Comparison of ENCODE assay signal across 8 mouse cellular contexts in the genomic region with DNA sequence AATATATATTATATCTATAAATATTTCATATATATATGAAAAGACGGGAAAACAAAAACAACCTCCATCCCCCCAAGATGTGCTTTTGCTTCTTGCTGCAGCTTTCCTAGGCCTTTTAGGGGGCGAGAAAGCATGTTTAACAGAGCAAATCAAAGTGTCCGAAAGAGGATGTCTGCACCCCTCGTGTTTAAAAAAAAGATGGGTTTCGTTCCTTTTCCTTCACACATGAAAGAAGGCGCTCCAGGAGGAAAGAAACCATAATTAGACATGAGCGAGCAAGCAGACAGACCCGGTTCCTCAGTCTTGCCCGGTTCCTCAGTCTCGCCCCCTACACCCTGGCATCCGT. TPM values are rescaled to one million over a fixed set of nuclear protein-coding genes. Genes with fewer than 3 reads are reported as not detected.
DNase-seq lines count a peak whose midpoint lies in the region; ATAC-seq and TF ChIP-seq lines count a peak whose summit lies in the region.

No protein-coding gene starts in this region.

- 6% methylated on average over 9 of the region's 11 CpGs for WGBS in neural tube, embryonic 11.5 days
- WGBS in liver, embryonic 11.5 days: 6% methylated on average over 11 of the region's 11 CpGs
- 5% methylated on average over 10 of the region's 11 CpGs for WGBS in stomach, postnatal 0 days

- no peaks in the 10 kb centered on the region for H3K27me3 ChIP-seq in neural tube, embryonic 11.5 days (ENCODE audit: control insufficient read depth, insufficient read depth, low read length)
- H3K27me3 ChIP-seq in liver, embryonic 11.5 days (replicated peaks; ENCODE audit: control insufficient read depth, insufficient read depth, low read length): no peaks in the 10 kb centered on the region
- no peaks in the 10 kb centered on the region for H3K27me3 ChIP-seq in stomach, postnatal 0 days (ENCODE audit: control insufficient read depth, insufficient read depth, low read length)

- DNase-seq in cerebellum, postnatal 25 days: no peak
- DNase-seq in neural tube, embryonic 11.5 days (ENCODE audit: low spot score): no peak
- DNase-seq in neural tube, embryonic 10.5 days (ENCODE audit: extremely low spot score, low spot score): no peak
- no peak for DNase-seq in liver, embryonic 11.5 days (ENCODE audit: low spot score)
- DNase-seq in stomach, postnatal 0 days (ENCODE audit: low spot score): no peak
- no peak for DNase-seq in right cerebral cortex, postnatal 4 days
- no peak for DNase-seq in gastrocnemius, postnatal 10 days

- peak overlapping the region; percentile 96 for H3K4me3 ChIP-seq in neural tube, embryonic 11.5 days (ENCODE audit: low read depth, low read length)
- H3K4me3 ChIP-seq in liver, embryonic 11.5 days (ENCODE audit: low read depth, low read length): peak overlapping the region; percentile 80
- peak overlapping the region; percentile 89 for H3K4me3 ChIP-seq in stomach, postnatal 0 days (ENCODE audit: low read depth, low read length)

- no peak overlapping the region; the same call in 1 of the 2 replicates for H3K27ac ChIP-seq in neural tube, embryonic 11.5 days (ENCODE audit: low read depth, low read length)
- no peak overlapping the region for H3K27ac ChIP-seq in liver, embryonic 11.5 days (ENCODE audit: low read depth, low read length)
- 0 out of 2 replicates have a peak overlapping the region, but pooled peaks have one; percentile 20 for H3K27ac ChIP-seq in stomach, postnatal 0 days (replicated peaks)

- TF ChIP-seq CTCF in stomach, postnatal 0 days (IDR thresholded peaks at IDR 0.05; ENCODE audit: low read depth): no peak

- H3K9me3 ChIP-seq in neural tube, embryonic 11.5 days (ENCODE audit: control insufficient read depth, low read length): no peaks in the 10 kb centered on the region
- H3K9me3 ChIP-seq in liver, embryonic 11.5 days (ENCODE audit: control insufficient read depth, low read length): no peaks in the 10 kb centered on the region
- H3K9me3 ChIP-seq in stomach, postnatal 0 days (ENCODE audit: control insufficient read depth, low read length): no peaks in the 10 kb centered on the region

- H3K4me2 ChIP-seq in neural tube, embryonic 11.5 days (ENCODE audit: low read depth): peak overlapping the region; percentile 59
- H3K4me2 ChIP-seq in liver, embryonic 11.5 days: peak overlapping the region; percentile 80
- peak overlapping the region; percentile 83 for H3K4me2 ChIP-seq in stomach, postnatal 0 days (replicated peaks; ENCODE audit: low read depth)

- 0 out of 2 replicates have a peak, but pooled peaks have one; percentile 29 for ATAC-seq in cerebellum, adult (ENCODE audit: insufficient number of reproducible peaks, low FRiP score, low TSS enrichment)
- ATAC-seq in neural tube, embryonic 11.5 days (ENCODE audit: insufficient read depth, low FRiP score, low TSS enrichment): no peak; the same call in 1 of the 2 replicates
- ATAC-seq in liver, embryonic 11.5 days (replicated peaks; ENCODE audit: low FRiP score): no peak
- ATAC-seq in stomach, postnatal 0 days (ENCODE audit: low FRiP score, low TSS enrichment): no peak

- H3K4me1 ChIP-seq in neural tube, embryonic 11.5 days (ENCODE audit: control insufficient read depth, insufficient read depth, low read length): 0 out of 2 replicates have a peak, but pooled peaks cover 4% of the 10 kb centered on the region
- no peaks in the 10 kb centered on the region for H3K4me1 ChIP-seq in liver, embryonic 11.5 days (replicated peaks; ENCODE audit: control insufficient read depth, insufficient read depth, low read length)
- H3K4me1 ChIP-seq in stomach, postnatal 0 days (replicated peaks; ENCODE audit: control insufficient read depth, insufficient read depth): no peaks in the 10 kb centered on the region

- TF ChIP-seq EP300 in stomach, postnatal 0 days (optimal IDR thresholded peaks at IDR 0.05): no peak

- H3K9ac ChIP-seq in neural tube, embryonic 11.5 days (ENCODE audit: low read length): peak overlapping the region; percentile 93
- H3K9ac ChIP-seq in liver, embryonic 11.5 days (ENCODE audit: low read depth, low read length): peak overlapping the region; percentile 81
- peak overlapping the region; percentile 83 for H3K9ac ChIP-seq in stomach, postnatal 0 days (ENCODE audit: low read length)

- H3K36me3 ChIP-seq in neural tube, embryonic 11.5 days (ENCODE audit: control insufficient read depth, insufficient read depth, low read length): no peaks in the 10 kb centered on the region
- no peaks in the 10 kb centered on the region; the same call in 1 of the 2 replicates for H3K36me3 ChIP-seq in liver, embryonic 11.5 days (ENCODE audit: control insufficient read depth, insufficient read depth, low read length)
- no peaks in the 10 kb centered on the region for H3K36me3 ChIP-seq in stomach, postnatal 0 days (ENCODE audit: control insufficient read depth, insufficient read depth, low read length)

RNA-seq across cellular contexts. Expression of a gene that starts 0.4 kb away (rescaled TPM):
- polyA plus RNA-seq in neural tube, embryonic 11.5 days (2014; fragmentation: Nextera tagmentation; extraction: Ambion mirVana): 40.3 and 45.3 TPM in 2 replicates
- polyA plus RNA-seq in liver, embryonic 11.5 days (2014; fragmentation: Nextera tagmentation; extraction: Ambion mirVana): 12.8 and 13.5 TPM in 2 replicates
- 8.3 and 9.1 TPM in 2 replicates for polyA plus RNA-seq in stomach, postnatal 0 days (2015; fragmentation: Nextera tagmentation; extraction: Ambion mirVana)
- total RNA-seq in gastrocnemius, postnatal 10 days (2021): 10 to 100 TPM; 14.1 to 19.7 TPM
